Mouse (Mus musculus) megakaryocyte, embryonic 14.5 days (primary cell): ENCODE data around the gene Kcnk16.

Experiments used
- FLI1 ChIP-seq: IDR thresholded peaks from 2 replicates; pipeline ENCODE4 v1.6.1; 2012; ENCODE audit warnings: low read length, inconsistent platforms, mixed read lengths
- GATA1 ChIP-seq: IDR thresholded peaks from 3 replicates; pipeline ENCODE4 v1.6.1; 2012; ENCODE audit warnings: mixed read lengths, low read length, inconsistent platforms, borderline replicate concordance

DNA sequence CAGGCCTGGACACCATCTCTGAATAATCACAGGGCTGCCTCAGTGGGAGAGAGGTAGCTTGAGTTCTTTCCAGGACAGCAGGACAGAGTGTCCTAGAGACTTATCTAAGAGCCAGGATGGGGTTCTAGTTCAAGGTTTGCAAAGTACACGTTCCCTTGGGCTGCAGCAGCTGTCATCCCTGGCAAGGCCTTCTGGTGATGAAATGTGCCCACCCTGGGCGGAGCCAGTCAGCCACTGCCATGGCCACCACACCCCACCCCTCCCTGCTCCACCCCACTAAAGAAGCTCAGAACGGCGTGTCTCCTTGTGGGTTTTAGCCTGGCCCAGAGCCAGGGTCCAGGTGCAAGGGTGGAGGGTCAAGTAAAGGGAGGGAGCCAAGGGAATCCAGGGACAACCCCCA is 40.7 kb downstream of the Kcnk16 start:
- TF ChIP-seq GATA1 (no peak), FLI1 (no peak)
